Mouse (Mus musculus) heart, postnatal 0 days (tissue): ENCODE results near the gene Nubp1. TPM values are rescaled to one million over a fixed set of nuclear protein-coding genes. Genes with fewer than 3 reads are reported as not detected.

Experiments used
- ATAC-seq: fragments of 200-750 bp; cut with Nextera tagmentation; 2 replicates; pipeline ENCODE4 v1.8.0; 2017; ENCODE audit warnings: low read depth, moderate number of reproducible peaks, moderate library complexity; ENCODE audit not compliant: insufficient read depth
- DNase-seq: peaks from one replicate; pipeline ENCODE4 v3.0.0-alpha.2; 2016; ENCODE audit warnings: low spot score
- H3K27ac ChIP-seq: fragments of 300-500 bp; sonication (generic); 2 replicates; pipeline ENCODE4 v1.5.1; 2014; ENCODE audit warnings: low read depth, mild to moderate bottlenecking
- H3K27me3 ChIP-seq: fragments of 300-500 bp; sonication (generic); 2 replicates; pipeline ENCODE4 v1.6.1; 2014; ENCODE audit warnings: low read length, mixed read lengths; ENCODE audit not compliant: control insufficient read depth, insufficient read depth
- H3K36me3 ChIP-seq: fragments of 300-500 bp; sonication (generic); replicated peaks from 2 replicates; pipeline ENCODE4 v1.6.1; 2014; ENCODE audit warnings: low read length, mixed read lengths; ENCODE audit not compliant: control insufficient read depth, insufficient read depth
- H3K4me1 ChIP-seq: fragments of 300-500 bp; sonication (generic); 2 replicates; pipeline ENCODE4 v1.6.1; 2014; ENCODE audit warnings: antibody characterized with exemption; ENCODE audit not compliant: control insufficient read depth, insufficient read depth
- H3K4me2 ChIP-seq: fragments of 300-500 bp; sonication (generic); 2 replicates; pipeline ENCODE4 v1.6.1; 2014; ENCODE audit warnings: low read depth, mild to moderate bottlenecking, low read length, moderate library complexity
- H3K4me3 ChIP-seq: fragments of 300-500 bp; sonication (generic); 2 replicates; pipeline ENCODE4 v1.5.1; 2014; ENCODE audit warnings: low read depth, low read length
- H3K9ac ChIP-seq: fragments of 300-500 bp; sonication (generic); replicated peaks from 2 replicates; pipeline ENCODE4 v1.6.1; 2014; ENCODE audit warnings: low read depth, low read length, mixed read lengths
- H3K9me3 ChIP-seq: fragments of 300-500 bp; sonication (generic); replicated peaks from 2 replicates; pipeline ENCODE4 v1.6.1; 2016; ENCODE audit warnings: low read length; ENCODE audit not compliant: control insufficient read depth
- CTCF ChIP-seq: IDR thresholded peaks from 2 replicates; pipeline ENCODE4 v1.5.1; 2016; ENCODE audit warnings: antibody characterized with exemption, control low read depth, low read depth
- EP300 ChIP-seq: IDR thresholded peaks from 2 replicates; pipeline ENCODE4 v1.6.1; 2016; ENCODE audit warnings: antibody characterized with exemption, low read depth
- WGBS: fragments of 180-500 bp; shearing (Covaris S2); extraction: QIAGEN DNeasy Blood & Tissue Kit; methylation state at CpG from one replicate; pipeline ENCODE4 v1.1.7; 2014; 5-methylcytosine and 5-hydroxymethylcytosine counted together
- polyA plus RNA-seq: library from polyadenylated mRNA; unstranded; fragments of >200 nt; fragmentation: Nextera tagmentation; extraction: Ambion mirVana; gene quantifications from 2 replicates; pipeline ENCODE4 v1.2.1, GENCODE M21; 2015
- total RNA-seq: library from RNA; depleted of rRNA; stranded (reverse); fragments of >200 nt; gene quantifications from 2 replicates; pipeline ENCODE4 v1.2.3, GENCODE M21; 2014; ENCODE audit warnings: low replicate concordance

Gene Nubp1
- total and polyA plus RNA-seq, 2 experiments from 2014 or later = 19.4 to 25.3 TPM

- Histone ChIP-seq H3K9me3 (no peaks in the 10 kb centered on the region), H3K4me1 (no peaks in the 10 kb centered on the region), H3K4me3 (no peak overlapping the region), H3K36me3 (no peaks in the 10 kb centered on the region), H3K27ac (no peak overlapping the region), H3K9ac (no peak overlapping the region), H3K4me2 (no peak overlapping the region), H3K27me3 (no peaks in the 10 kb centered on the region)
- DNase-seq = no peak
- TF ChIP-seq EP300 (no peak), CTCF (no peak)
- 49% methylated on average over 2 of the region's 2 CpGs for WGBS
- no peak for ATAC-seq
Measured at GRCm38 (mm10) chr16:10460188-10460587, 48.4 kb downstream of the Nubp1 start.

GRCm38 (mm10) chr16:10461178-10461577, 49.4 kb downstream of the Nubp1 start:
- Histone ChIP-seq H3K27me3 (no peaks in the 10 kb centered on the region), H3K9ac (no peak overlapping the region), H3K36me3 (no peaks in the 10 kb centered on the region), H3K27ac (no peak overlapping the region), H3K4me1 (no peaks in the 10 kb centered on the region), H3K4me3 (no peak overlapping the region), H3K9me3 (no peaks in the 10 kb centered on the region), H3K4me2 (no peak overlapping the region)
- TF ChIP-seq CTCF (no peak), EP300 (no peak)
- 31% methylated on average over 2 of the region's 2 CpGs for WGBS
- no peak for DNase-seq
- ATAC-seq = no peak

GRCm38 (mm10) chr16:10465011-10465681, 53.4 kb downstream of the Nubp1 start:
- Histone ChIP-seq H3K4me1 (no peaks in the 10 kb centered on the region), H3K9me3 (no peaks in the 10 kb centered on the region), H3K36me3 (no peaks in the 10 kb centered on the region), H3K9ac (no peak overlapping the region), H3K27ac (no peak overlapping the region), H3K27me3 (no peaks in the 10 kb centered on the region), H3K4me3 (no peak overlapping the region), H3K4me2 (no peak overlapping the region)
- 20% methylated on average over 4 of the region's 4 CpGs for WGBS
- ATAC-seq (no peak), DNase-seq (no peak)
- TF ChIP-seq CTCF = no peak
- no peak for TF ChIP-seq EP300

- ATAC-seq (no peak), DNase-seq (no peak)
- Histone ChIP-seq H3K27ac (no peak overlapping the region), H3K9ac (no peak overlapping the region), H3K4me3 (no peak overlapping the region), H3K36me3 (no peaks in the 10 kb centered on the region), H3K27me3 (no peaks in the 10 kb centered on the region), H3K4me1 (no peaks in the 10 kb centered on the region), H3K4me2 (no peak overlapping the region), H3K9me3 (no peaks in the 10 kb centered on the region)
- WGBS = 44% methylated on average over 11 of the region's 11 CpGs
- TF ChIP-seq CTCF (no peak), EP300 (no peak)
Measured at GRCm38 (mm10) chr16:10467391-10468107, 55.8 kb downstream of the Nubp1 start.

- Histone ChIP-seq H3K4me2 (no peak overlapping the region), H3K36me3 (no peaks in the 10 kb centered on the region), H3K4me1 (no peaks in the 10 kb centered on the region), H3K27me3 (no peaks in the 10 kb centered on the region), H3K27ac (no peak overlapping the region), H3K4me3 (no peak overlapping the region), H3K9ac (no peak overlapping the region), H3K9me3 (no peaks in the 10 kb centered on the region)
- TF ChIP-seq CTCF = no peak
- no peak for TF ChIP-seq EP300
- 74% methylated on average over 1 of the region's 1 CpGs for WGBS
- ATAC-seq = no peak
- no peak for DNase-seq
Measured at GRCm38 (mm10) chr16:10468201-10468600, 56.5 kb downstream of the Nubp1 start.
